Mouse (Mus musculus): Measurements from ENCODE around the gene Tapt1.

DNA sequence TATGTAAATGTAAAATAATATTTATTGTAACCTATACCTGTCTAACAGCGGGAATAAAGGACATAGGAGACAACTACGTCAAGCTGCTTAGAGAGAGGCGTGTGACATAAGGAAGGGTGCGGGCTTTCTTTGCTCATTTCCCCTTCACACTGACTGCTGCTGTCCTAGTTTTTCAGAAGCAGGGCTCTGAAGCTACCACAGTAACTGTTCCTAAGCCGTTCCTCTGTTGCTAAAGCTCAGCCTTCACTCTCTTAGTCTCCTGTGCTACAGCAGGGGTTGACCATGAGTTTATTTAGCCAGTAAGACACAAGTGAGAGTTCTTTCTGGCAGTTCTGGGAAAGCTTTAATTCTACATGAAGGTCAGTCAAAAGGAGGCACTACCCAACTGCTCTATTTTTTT, 13.0 kb downstream of the Tapt1 start:
- TF ChIP-seq CTCF (IDR thresholded peaks at IDR 0.05; ENCODE audit: low read depth, low read length) (no peak), POLR2A (IDR thresholded peaks at IDR 0.05; ENCODE audit: insufficient read depth, low read length) (no peak), EP300 (IDR thresholded peaks at IDR 0.05; ENCODE audit: insufficient read depth, low read depth, low read length) (no peak)
